Mouse (Mus musculus) cerebellum, adult (tissue): Measurements from ENCODE around the gene Gse1.

ENCODE experiments used
- ATAC-seq: cut with Nextera tagmentation; 2 replicates; pipeline ENCODE4 v1.9.2; 2017; ENCODE audit warnings: mild to moderate bottlenecking, moderate library complexity, mixed read lengths; ENCODE audit not compliant: insufficient number of reproducible peaks, low FRiP score, low TSS enrichment

Gse1 gene

GRCm38 (mm10) chr8:120211345-120211744 lies 16.9 kb upstream of the Gse1 start:
- no peak for ATAC-seq

- ATAC-seq: no peak
These were observed 15.7 kb upstream of the Gse1 start for GRCm38 (mm10) chr8:120212596-120212995.

GRCm38 (mm10) chr8:120213229-120213628 lies 15.0 kb upstream of the Gse1 start:
- no peak for ATAC-seq

- ATAC-seq: peak; percentile 84
These were observed 14.3 kb upstream of the Gse1 start for GRCm38 (mm10) chr8:120213939-120214338.

- ATAC-seq: no peak
These were observed 12.7 kb upstream of the Gse1 start for GRCm38 (mm10) chr8:120215416-120216141.

GRCm38 (mm10) chr8:120216855-120217830 lies 11.1 kb upstream of the Gse1 start:
- no peak for ATAC-seq

GRCm38 (mm10) chr8:120222548-120222947 lies 5.7 kb upstream of the Gse1 start:
- no peak for ATAC-seq

GRCm38 (mm10) chr8:120224521-120225420 lies 3.5 kb upstream of the Gse1 start:
- no peak for ATAC-seq

GRCm38 (mm10) chr8:120225421-120226151 lies 2.7 kb upstream of the Gse1 start:
- no peak for ATAC-seq

GRCm38 (mm10) chr8:120226700-120227577 lies 1.3 kb upstream of the Gse1 start:
- ATAC-seq: no peak

- no peak for ATAC-seq
These were observed 729 bp upstream of the Gse1 start for GRCm38 (mm10) chr8:120227578-120227876.

GRCm38 (mm10) chr8:120228781-120229573 lies 721 bp downstream of the Gse1 start:
- no peak for ATAC-seq

GRCm38 (mm10) chr8:120229574-120229916 lies 1.3 kb downstream of the Gse1 start:
- ATAC-seq: no peak

- ATAC-seq: no peak
These were observed 1.8 kb downstream of the Gse1 start for GRCm38 (mm10) chr8:120230081-120230480.

GRCm38 (mm10) chr8:120230715-120231614 lies 2.7 kb downstream of the Gse1 start:
- no peak for ATAC-seq

- ATAC-seq: no peak
These were observed 3.6 kb downstream of the Gse1 start for GRCm38 (mm10) chr8:120231870-120232269.

GRCm38 (mm10) chr8:120232398-120232797 lies 4.1 kb downstream of the Gse1 start:
- no peak for ATAC-seq
